Mouse (Mus musculus) forebrain, embryonic 14.5 days (tissue): ENCODE data around the gene Fcmr. TPM values are rescaled to one million over a fixed set of nuclear protein-coding genes. Genes with fewer than 3 reads are reported as not detected.

Source experiments
- ATAC-seq: fragments of 200-750 bp; cut with Nextera tagmentation; 2 replicates; pipeline ENCODE4 v1.8.0; 2017; ENCODE audit warnings: mild to moderate bottlenecking, moderate library complexity
- DNase-seq: peaks from one replicate; pipeline ENCODE4 v3.0.0-alpha.2; 2015; ENCODE audit warnings: low spot score
- H3K27ac ChIP-seq: fragments of 300-500 bp; sonication (generic); 2 replicates; pipeline ENCODE4 v1.5.1; 2014; ENCODE audit warnings: low read depth, mild to moderate bottlenecking, control low read depth, low read length, moderate library complexity
- H3K27me3 ChIP-seq: fragments of 300-500 bp; sonication (generic); replicated peaks from 2 replicates; pipeline ENCODE4 v1.6.1; 2014; ENCODE audit warnings: low read length, control low read depth, mixed read lengths; ENCODE audit not compliant: control insufficient read depth, insufficient read depth
- H3K36me3 ChIP-seq: fragments of 300-500 bp; sonication (generic); 2 replicates; pipeline ENCODE4 v1.6.1; 2014; ENCODE audit warnings: low read length, control low read depth; ENCODE audit not compliant: control insufficient read depth, insufficient read depth
- H3K4me1 ChIP-seq: fragments of 300-500 bp; sonication (generic); 2 replicates; pipeline ENCODE4 v1.6.1; 2014; ENCODE audit warnings: antibody characterized with exemption, low read length, control low read depth; ENCODE audit not compliant: control insufficient read depth, insufficient read depth
- H3K4me2 ChIP-seq: fragments of 300-500 bp; sonication (generic); 2 replicates; pipeline ENCODE4 v1.6.1; 2014; ENCODE audit warnings: mild to moderate bottlenecking, control low read depth, low read length
- H3K4me3 ChIP-seq: fragments of 300-500 bp; sonication (generic); 2 replicates; pipeline ENCODE4 v1.5.1; 2014; ENCODE audit warnings: low read depth, low read length, control low read depth
- H3K9ac ChIP-seq: fragments of 300-500 bp; sonication (generic); 2 replicates; pipeline ENCODE4 v1.6.1; 2014; ENCODE audit warnings: mild to moderate bottlenecking, low read length, control low read depth, moderate library complexity
- H3K9me3 ChIP-seq: fragments of 300-500 bp; sonication (generic); replicated peaks from 2 replicates; pipeline ENCODE4 v1.6.1; 2016; ENCODE audit warnings: low read length, control low read depth, mixed read lengths; ENCODE audit not compliant: control insufficient read depth
- WGBS: fragments of 180-500 bp; shearing (Covaris S2); extraction: QIAGEN DNeasy Blood & Tissue Kit; methylation state at CpG from one replicate; pipeline ENCODE4 v1.1.7; 2014; 5-methylcytosine and 5-hydroxymethylcytosine counted together
- polyA plus RNA-seq: library from polyadenylated mRNA; unstranded; fragments of >200 nt; fragmentation: Nextera tagmentation; extraction: Ambion mirVana; gene quantifications from 2 replicates; pipeline ENCODE4 v1.2.1, GENCODE M21; 2014

Fcmr gene
- polyA plus RNA-seq: not detected in 2 replicates

- DNase-seq (no peak), ATAC-seq (no peak)
- Histone ChIP-seq H3K27me3 (no peaks in the 10 kb centered on the region), H3K4me3 (no peak within 1 kb of the TSS), H3K9ac (no peak within 1 kb of the TSS), H3K27ac (no peak within 1 kb of the TSS), H3K4me2 (no peak within 1 kb of the TSS), H3K36me3 (no peaks in the 10 kb centered on the region), H3K4me1 (no peaks in the 10 kb centered on the region), H3K9me3 (no peaks in the 10 kb centered on the region)
- WGBS: 73% methylated on average over 7 of the region's 7 CpGs
Measured at GRCm38 (mm10) chr1:130865541-130866221, at the start of gene Fcmr. TSS of gene Fcmr (plus strand) at chr1:130865669.

DNA sequence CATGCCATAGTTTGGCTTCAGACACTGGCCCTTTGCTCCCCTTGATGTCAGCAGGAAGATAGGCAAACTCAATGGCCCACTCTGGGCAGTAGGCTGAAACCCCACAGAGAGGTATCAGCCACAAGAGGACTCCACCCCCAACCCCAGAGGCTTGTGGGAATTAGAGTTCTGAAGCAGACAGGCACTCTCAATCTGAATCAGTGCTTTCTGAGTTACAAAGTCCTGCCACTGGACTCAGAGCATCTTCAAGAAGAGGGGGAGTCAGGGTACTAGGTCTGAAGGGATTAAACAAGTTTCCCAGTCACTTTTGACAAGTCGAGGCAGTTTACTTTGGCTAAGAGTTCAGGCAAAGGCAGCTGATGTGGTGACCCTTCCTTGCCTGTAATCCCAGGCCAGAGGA, 45.7 kb upstream of the Fcmr start:
- H3K27me3 ChIP-seq: no peaks in the 10 kb centered on the region
- H3K9ac ChIP-seq: no peak overlapping the region
- H3K4me2 ChIP-seq: no peak overlapping the region
- no peak for DNase-seq
- H3K36me3 ChIP-seq: no peaks in the 10 kb centered on the region
- no peak overlapping the region for H3K4me3 ChIP-seq
- H3K4me1 ChIP-seq: no peaks in the 10 kb centered on the region
- ATAC-seq: no peak
- H3K27ac ChIP-seq: no peak overlapping the region
- no peaks in the 10 kb centered on the region for H3K9me3 ChIP-seq
- 61% methylated on average over 1 of the region's 1 CpGs for WGBS

- 86% methylated on average over 7 of the region's 7 CpGs for WGBS
- H3K4me2 ChIP-seq: no peak overlapping the region
- H3K27me3 ChIP-seq: no peaks in the 10 kb centered on the region
- H3K4me1 ChIP-seq: no peaks in the 10 kb centered on the region
- ATAC-seq (no peak), DNase-seq (no peak)
- no peak overlapping the region for H3K27ac ChIP-seq
- H3K4me3 ChIP-seq: no peak overlapping the region
- no peaks in the 10 kb centered on the region for H3K36me3 ChIP-seq
- no peak overlapping the region for H3K9ac ChIP-seq
- H3K9me3 ChIP-seq: no peaks in the 10 kb centered on the region
Measured at GRCm38 (mm10) chr1:130820316-130821148, 44.9 kb upstream of the Fcmr start.

GRCm38 (mm10) chr1:130821149-130821471, 44.4 kb upstream of the Fcmr start:
- no peaks in the 10 kb centered on the region for H3K36me3 ChIP-seq
- H3K4me1 ChIP-seq: no peaks in the 10 kb centered on the region
- no peak overlapping the region for H3K9ac ChIP-seq
- DNase-seq (no peak), ATAC-seq (no peak)
- no peak overlapping the region for H3K4me3 ChIP-seq
- H3K4me2 ChIP-seq: no peak overlapping the region
- no peaks in the 10 kb centered on the region for H3K27me3 ChIP-seq
- 92% methylated on average over 2 of the region's 2 CpGs for WGBS
- no peaks in the 10 kb centered on the region for H3K9me3 ChIP-seq
- no peak overlapping the region for H3K27ac ChIP-seq

DNA sequence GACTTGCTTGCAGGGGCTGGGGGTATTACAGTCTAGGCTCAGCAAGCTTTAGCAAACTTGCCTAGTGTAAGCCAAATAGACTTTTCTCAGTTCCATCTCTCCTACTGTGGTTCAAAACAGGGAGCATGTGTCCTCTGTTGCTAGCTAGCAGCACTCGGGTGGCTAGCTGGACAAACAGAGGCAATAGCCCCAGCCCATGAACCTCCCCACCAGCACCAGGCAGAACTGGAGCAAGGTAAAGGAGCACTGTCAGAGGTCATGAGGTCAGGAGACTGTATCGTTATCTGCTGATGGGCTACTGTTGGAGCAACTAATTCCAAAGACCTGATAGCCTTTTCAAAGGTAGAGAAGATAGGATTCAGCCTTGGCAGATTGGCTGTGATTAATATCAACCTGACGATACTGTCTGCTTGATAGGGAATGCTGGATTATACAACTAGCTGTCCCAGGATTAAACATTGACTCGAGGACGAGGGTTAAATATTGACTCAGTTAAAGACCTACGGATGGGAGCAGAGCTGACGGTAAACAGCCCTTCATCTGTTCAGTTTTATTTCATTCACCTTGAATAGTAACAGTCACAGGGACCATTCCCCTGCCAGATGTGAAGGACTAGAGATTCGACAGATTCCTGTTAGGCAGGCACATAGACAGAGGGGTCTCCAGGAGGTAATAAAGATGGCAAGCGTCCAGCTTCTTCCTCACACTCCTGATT, 43.4 kb upstream of the Fcmr start:
- no peak overlapping the region for H3K27ac ChIP-seq
- no peak overlapping the region for H3K9ac ChIP-seq
- no peaks in the 10 kb centered on the region for H3K4me1 ChIP-seq
- DNase-seq (no peak), ATAC-seq (no peak)
- WGBS: 87% methylated on average over 9 of the region's 9 CpGs
- no peak overlapping the region for H3K4me2 ChIP-seq
- no peak overlapping the region for H3K4me3 ChIP-seq
- H3K9me3 ChIP-seq: no peaks in the 10 kb centered on the region
- H3K27me3 ChIP-seq: no peaks in the 10 kb centered on the region
- H3K36me3 ChIP-seq: no peaks in the 10 kb centered on the region

DNA sequence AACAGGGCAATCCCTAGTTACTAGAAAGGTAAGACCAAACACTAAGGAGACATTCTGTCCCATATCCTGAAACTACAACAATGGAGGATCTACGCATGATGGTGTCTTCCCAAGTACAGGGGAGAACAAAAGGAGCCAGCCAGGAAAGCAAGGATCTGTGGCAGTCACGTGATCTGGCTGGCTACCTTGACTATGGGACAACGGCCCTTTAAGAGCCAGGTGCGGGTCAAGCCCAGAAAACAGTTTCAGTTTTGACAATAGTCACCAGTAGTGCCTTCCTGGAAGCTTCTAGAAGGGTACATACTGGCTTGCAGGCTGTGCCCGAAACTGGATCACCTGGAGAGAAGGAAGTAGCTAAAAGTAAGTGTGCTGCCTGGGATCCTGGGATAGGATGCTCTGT, 39.0 kb upstream of the Fcmr start, which contains the start of gene Pigr:
TSS of gene Pigr (plus strand) at position 237 of the 400 bp plus-strand sequence.
- Histone ChIP-seq H3K27ac (no peak within 1 kb of the TSS), H3K4me3 (no peak within 1 kb of the TSS), H3K27me3 (no peaks in the 10 kb centered on the region), H3K9ac (no peak within 1 kb of the TSS), H3K9me3 (no peaks in the 10 kb centered on the region), H3K4me2 (no peak within 1 kb of the TSS), H3K4me1 (no peaks in the 10 kb centered on the region), H3K36me3 (no peaks in the 10 kb centered on the region)
- no peak for ATAC-seq
- no peak for DNase-seq
- 85% methylated on average over 5 of the region's 5 CpGs for WGBS

DNA sequence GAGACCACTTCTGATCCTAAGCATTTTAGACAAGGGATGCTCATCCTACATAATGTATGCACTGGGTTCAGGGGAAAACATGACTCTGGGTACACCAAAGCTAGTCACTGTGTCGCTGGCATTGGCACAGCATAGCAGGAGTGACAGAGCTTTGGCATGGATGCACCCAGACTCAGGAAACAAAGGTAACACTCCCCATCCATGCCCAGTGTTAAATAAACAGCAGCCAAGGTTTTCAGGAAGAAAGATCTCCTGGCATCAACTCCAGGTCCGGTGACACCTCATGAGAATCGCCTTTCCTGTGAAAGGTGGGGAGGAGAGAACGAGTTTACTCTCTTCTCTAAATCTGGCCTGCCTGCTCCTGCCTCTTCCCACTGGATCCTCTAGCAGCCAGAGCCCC, 36.8 kb upstream of the Fcmr start:
- H3K27ac ChIP-seq: no peak overlapping the region
- H3K9ac ChIP-seq: no peak overlapping the region
- H3K36me3 ChIP-seq: no peaks in the 10 kb centered on the region
- 79% methylated on average over 4 of the region's 4 CpGs for WGBS
- no peaks in the 10 kb centered on the region for H3K4me1 ChIP-seq
- no peaks in the 10 kb centered on the region for H3K9me3 ChIP-seq
- DNase-seq (no peak), ATAC-seq (no peak)
- no peak overlapping the region for H3K4me3 ChIP-seq
- no peak overlapping the region for H3K4me2 ChIP-seq
- H3K27me3 ChIP-seq: no peaks in the 10 kb centered on the region

DNA sequence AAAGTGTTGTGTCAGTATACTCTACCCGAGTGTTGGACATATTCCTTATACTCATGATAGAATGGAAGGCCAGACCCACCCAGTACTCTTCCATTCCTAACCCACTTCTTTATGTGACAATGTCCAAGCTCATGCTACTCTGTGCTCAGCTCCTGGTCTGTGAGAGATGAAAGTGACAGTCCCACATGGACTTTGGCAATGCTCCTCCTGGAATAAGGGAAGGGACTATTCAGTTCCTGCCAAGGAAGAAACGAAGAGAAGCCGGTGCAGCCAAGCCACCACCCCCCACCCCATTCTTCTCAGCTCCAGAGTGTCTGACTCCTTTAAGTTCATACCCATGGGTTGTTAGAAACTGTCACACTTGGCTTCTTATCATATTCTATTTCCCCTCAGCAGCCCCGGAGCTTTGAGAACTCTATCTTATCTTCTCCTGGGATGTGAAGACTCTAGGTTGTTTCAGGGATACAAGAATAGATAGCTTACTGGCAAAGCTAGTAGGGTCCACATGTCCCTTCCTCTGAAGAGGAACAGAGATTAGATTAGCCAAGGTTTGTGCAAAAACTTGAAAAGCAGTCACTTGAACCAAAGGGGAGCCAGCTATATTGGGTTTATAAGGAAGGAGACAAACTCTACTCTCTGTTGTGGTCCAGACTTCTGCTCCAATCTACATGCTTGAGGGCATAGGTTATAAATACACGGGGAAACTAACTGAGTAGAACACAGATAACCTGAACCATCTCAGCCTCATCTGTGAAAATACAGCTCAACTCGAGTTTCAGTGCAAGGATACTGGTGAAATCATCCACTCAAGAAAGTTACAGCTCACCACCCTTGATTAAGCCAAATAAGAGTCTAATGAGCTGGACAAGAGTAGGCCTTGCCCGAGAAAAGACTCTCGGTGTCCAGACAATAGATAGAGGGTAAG, 35.3 kb upstream of the Fcmr start:
- H3K36me3 ChIP-seq: no peaks in the 10 kb centered on the region
- no peaks in the 10 kb centered on the region for H3K27me3 ChIP-seq
- no peak overlapping the region for H3K27ac ChIP-seq
- H3K4me3 ChIP-seq: no peak overlapping the region
- H3K9ac ChIP-seq: no peak overlapping the region
- DNase-seq: no peak
- H3K4me1 ChIP-seq: no peaks in the 10 kb centered on the region
- 82% methylated on average over 8 of the region's 8 CpGs for WGBS
- no peak overlapping the region for H3K4me2 ChIP-seq
- no peaks in the 10 kb centered on the region for H3K9me3 ChIP-seq
- ATAC-seq: no peak
